Comparison of ENCODE assay signal across 18 mouse cellular contexts in genomic region chrX:162063164-162063563, GRCm38 (mm10).
"Had no signal": no experiment of that assay in that cellular context is flagged by ENCODE, and none has a peak within 500 bp of the region (broad histone marks: within the 10 kb centered on the region; RNA-seq: fewer than 3 reads in every experiment).

No protein-coding gene starts in this region.

- H3K27me3 ChIP-seq: liver, embryonic 12.5 days had no signal

- H3K27ac ChIP-seq: kidney, embryonic 15.5 days; layer of hippocampus, adult 2 months; limb, embryonic 10.5 days; limb, embryonic 13.5 days; liver, embryonic 12.5 days; liver, embryonic 15.5 days; lung, embryonic 15.5 days; midbrain, embryonic 10.5 days had no signal

- H3K4me2 ChIP-seq: kidney, embryonic 15.5 days; limb, embryonic 13.5 days; liver, embryonic 12.5 days; liver, embryonic 15.5 days; lung, embryonic 15.5 days had no signal

- DNase-seq: kidney, adult 8-10 months; kidney, postnatal 25 days; layer of hippocampus, adult 9-11 months; liver; lung, adult 18-20 months; lung, postnatal 10 days; lung, postnatal 36 days; thymus, adult 18-20 months; thymus, postnatal 4 days had no signal

- H3K4me1 ChIP-seq: kidney, embryonic 15.5 days; limb, embryonic 10.5 days; limb, embryonic 13.5 days; liver, embryonic 12.5 days; liver, embryonic 15.5 days; lung, embryonic 15.5 days; megakaryocyte, embryonic 14.5 days; midbrain, embryonic 10.5 days had no signal

- H3K9me3 ChIP-seq: kidney, embryonic 15.5 days; limb, embryonic 10.5 days; limb, embryonic 13.5 days; liver, embryonic 12.5 days; liver, embryonic 15.5 days; lung, embryonic 15.5 days; midbrain, embryonic 10.5 days had no signal

- ATAC-seq: liver, embryonic 12.5 days had no signal

- H3K4me3 ChIP-seq: kidney, embryonic 15.5 days; layer of hippocampus, adult 2 months; limb, embryonic 10.5 days; limb, embryonic 13.5 days; liver, embryonic 12.5 days; liver, embryonic 15.5 days; lung, embryonic 15.5 days; megakaryocyte, embryonic 14.5 days; midbrain, embryonic 10.5 days had no signal

- H3K36me3 ChIP-seq: kidney, embryonic 15.5 days; limb, embryonic 10.5 days; limb, embryonic 13.5 days; liver, embryonic 12.5 days; liver, embryonic 15.5 days; lung, embryonic 15.5 days; midbrain, embryonic 10.5 days had no signal

- H3K9ac ChIP-seq: kidney, embryonic 15.5 days; limb, embryonic 13.5 days; liver, embryonic 12.5 days; liver, embryonic 15.5 days; lung, embryonic 15.5 days had no signal
